Mouse (Mus musculus) leukemia stem cell, adult 10-12 weeks (primary cell): ENCODE measurements around the gene Mindy4b-ps. TPM values are rescaled to one million over a fixed set of nuclear protein-coding genes. Genes with fewer than 3 reads are reported as not detected.

ENCODE experiments used
- polyA plus RNA-seq: library from polyadenylated mRNA; stranded (reverse); fragments of >175 nt; gene quantifications from 2 replicates; pipeline ENCODE4 v1.2.3, GENCODE M21; 2012; ENCODE audit warnings: low replicate concordance

Mindy4b-ps gene
- not detected in 2 replicates for polyA plus RNA-seq

DNA sequence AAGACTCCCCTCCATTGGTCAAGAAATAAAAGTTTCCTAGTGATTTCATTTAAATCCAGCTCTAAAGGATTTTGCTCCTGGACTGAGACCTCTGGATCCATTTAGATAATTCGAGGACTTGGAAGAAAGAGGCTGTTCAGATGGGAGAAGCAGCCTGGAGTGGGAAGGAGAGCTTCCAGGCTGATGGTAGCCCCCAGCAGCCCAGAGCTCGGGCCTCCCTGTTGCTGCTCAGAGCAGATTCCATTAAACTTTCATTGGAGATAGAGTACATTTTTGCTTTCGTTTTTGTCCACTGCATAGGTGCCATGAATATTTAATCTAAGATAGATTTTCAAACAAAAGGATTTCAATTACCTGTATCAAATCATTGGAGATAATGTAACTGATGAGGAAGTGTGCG is at the start of gene Mindy4b-ps:
TSS of gene Mindy4b-ps (minus strand) at position 101 of the 400 bp plus-strand sequence.

Other genes starting within 250 kb of the Mindy4b-ps start
- gene Selenot, start 245.7 kb downstream of the Mindy4b-ps start, polyA plus RNA-seq: 12.2 and 16.5 TPM in 2 replicates
- not detected in 2 replicates for gene Erich6, start 185.1 kb downstream of the Mindy4b-ps start, polyA plus RNA-seq
- 22.1 and 43.9 TPM in 2 replicates for gene Siah2, start 129.9 kb downstream of the Mindy4b-ps start, polyA plus RNA-seq
- not detected in 2 replicates for gene Clrn1, start 63.0 kb upstream of the Mindy4b-ps start, polyA plus RNA-seq
- gene Med12l, start 183.5 kb upstream of the Mindy4b-ps start, polyA plus RNA-seq: 0.21 and 0.35 TPM in 2 replicates